In genomic region chr17:87025269-87025949, GRCm38 (mm10) we compare ENCODE assay signal across 8 mouse cellular contexts. TPM values are rescaled to one million over a fixed set of nuclear protein-coding genes. Genes with fewer than 3 reads are reported as not detected.
DNase-seq lines count a peak whose midpoint lies in the region; ATAC-seq and TF ChIP-seq lines count a peak whose summit lies in the region.

Pigf (minus strand) TSS chr17:87025406.
Cript (plus strand) TSS chr17:87025550.

- H3K36me3 ChIP-seq in embryonic facial prominence, embryonic 13.5 days: peaks cover 19% of the 10 kb centered on the region
- no peaks in the 10 kb centered on the region; the same call in 1 of the 2 replicates for H3K36me3 ChIP-seq in kidney, adult 2 months (ENCODE audit: control insufficient read depth, insufficient read depth, low read length)
- peaks cover 27% of the 10 kb centered on the region; the same call in 1 of the 2 replicates for H3K36me3 ChIP-seq in limb, embryonic 12.5 days
- no peaks in the 10 kb centered on the region; the same call in 1 of the 2 replicates for H3K36me3 ChIP-seq in midbrain, embryonic 15.5 days (replicated peaks)
- H3K36me3 ChIP-seq in spleen, adult 2 months (ENCODE audit: control insufficient read depth, insufficient read depth, low read length): peaks cover 5% of the 10 kb centered on the region; the same call in 1 of the 2 replicates

- peak; percentile 95 for DNase-seq in 3134 (ENCODE audit: extremely low read depth, insufficient read length, low spot score)
- DNase-seq in adrenal gland, postnatal 36 days: peak; percentile 98 to 99
- peak; percentile 98 to 99 for DNase-seq in heart, adult 18-20 months
- DNase-seq in kidney, adult 2 months: peak; percentile 99
- DNase-seq in spleen, adult 2 months (ENCODE audit: low read depth in 1 of 2, low spot score in 2 of 2): peak; percentile 97

- H3K27ac ChIP-seq in embryonic facial prominence, embryonic 13.5 days: 0 out of 2 replicates have a peak within 1 kb of the TSS, but pooled peaks have one; percentile 9
- H3K27ac ChIP-seq in kidney, adult 2 months (ENCODE audit: insufficient read depth, low read depth, low read length): peak within 1 kb of the TSS; percentile 44; the same call in 1 of the 2 replicates
- H3K27ac ChIP-seq in limb, embryonic 12.5 days: no peak within 1 kb of the TSS
- peak within 1 kb of the TSS; percentile 62 for H3K27ac ChIP-seq in midbrain, embryonic 15.5 days
- H3K27ac ChIP-seq in spleen, adult 2 months (ENCODE audit: insufficient read depth, low read length): peak within 1 kb of the TSS; percentile 78

- peak; percentile 72 for TF ChIP-seq POLR2A in kidney, adult 2 months (IDR thresholded peaks at IDR 0.05; ENCODE audit: low read depth, low read length)
- peak; percentile 59 for TF ChIP-seq POLR2A in spleen, adult 2 months (IDR thresholded peaks at IDR 0.05; ENCODE audit: low read depth, low read length)

- TF ChIP-seq CTCF in kidney, adult 2 months (conservative IDR thresholded peaks at IDR 0.05; ENCODE audit: insufficient read depth, insufficient read length, low read depth, low read length): no peak
- TF ChIP-seq CTCF in spleen, adult 2 months (IDR thresholded peaks at IDR 0.05; ENCODE audit: extremely low read depth, insufficient read depth, insufficient read length, insufficient replicate concordance): no peak

- ATAC-seq in embryonic facial prominence, embryonic 13.5 days (ENCODE audit: insufficient number of reproducible peaks, insufficient read depth, low FRiP score, low TSS enrichment, low read depth): peak; percentile 99
- ATAC-seq in limb, embryonic 12.5 days (ENCODE audit: insufficient number of reproducible peaks, insufficient read depth, low FRiP score, low TSS enrichment, low read depth): peak; percentile 98
- ATAC-seq in midbrain, embryonic 15.5 days (replicated peaks): peak; percentile 99

- H3K27me3 ChIP-seq in embryonic facial prominence, embryonic 13.5 days: no peaks in the 10 kb centered on the region
- H3K27me3 ChIP-seq in kidney, adult 2 months (replicated peaks; ENCODE audit: control insufficient read depth, insufficient read depth, low read length): no peaks in the 10 kb centered on the region
- H3K27me3 ChIP-seq in limb, embryonic 12.5 days: no peaks in the 10 kb centered on the region
- H3K27me3 ChIP-seq in midbrain, embryonic 15.5 days (replicated peaks): no peaks in the 10 kb centered on the region
- no peaks in the 10 kb centered on the region for H3K27me3 ChIP-seq in spleen, adult 2 months (ENCODE audit: control insufficient read depth, insufficient read depth, low read length)

- H3K4me2 ChIP-seq in embryonic facial prominence, embryonic 13.5 days: peak within 1 kb of the TSS; percentile 93
- peak within 1 kb of the TSS; percentile 78 for H3K4me2 ChIP-seq in limb, embryonic 12.5 days
- peak within 1 kb of the TSS; percentile 97 for H3K4me2 ChIP-seq in midbrain, embryonic 15.5 days

- H3K9ac ChIP-seq in embryonic facial prominence, embryonic 13.5 days: peak within 1 kb of the TSS; percentile 83
- peak within 1 kb of the TSS; percentile 69 for H3K9ac ChIP-seq in limb, embryonic 12.5 days (replicated peaks)
- H3K9ac ChIP-seq in midbrain, embryonic 15.5 days: peak within 1 kb of the TSS; percentile 83

- peaks cover 11% of the 10 kb centered on the region for H3K4me1 ChIP-seq in embryonic facial prominence, embryonic 13.5 days
- H3K4me1 ChIP-seq in kidney, adult 2 months (ENCODE audit: control insufficient read depth, insufficient read depth, low read length): peaks cover 4% of the 10 kb centered on the region; the same call in 1 of the 2 replicates
- H3K4me1 ChIP-seq in limb, embryonic 12.5 days (replicated peaks): peaks cover 17% of the 10 kb centered on the region
- peaks cover 18% of the 10 kb centered on the region for H3K4me1 ChIP-seq in midbrain, embryonic 15.5 days
- H3K4me1 ChIP-seq in spleen, adult 2 months (ENCODE audit: control insufficient read depth, insufficient read depth, insufficient read length): no peaks in the 10 kb centered on the region

- H3K9me3 ChIP-seq in embryonic facial prominence, embryonic 13.5 days: no peaks in the 10 kb centered on the region
- no peaks in the 10 kb centered on the region for H3K9me3 ChIP-seq in limb, embryonic 12.5 days
- H3K9me3 ChIP-seq in midbrain, embryonic 15.5 days: no peaks in the 10 kb centered on the region

- H3K4me3 ChIP-seq in embryonic facial prominence, embryonic 13.5 days: peak within 1 kb of the TSS; percentile 65
- peak within 1 kb of the TSS; percentile 89 for H3K4me3 ChIP-seq in kidney, adult 2 months (ENCODE audit: insufficient read depth, low read depth, low read length)
- H3K4me3 ChIP-seq in limb, embryonic 12.5 days (replicated peaks): peak within 1 kb of the TSS; percentile 74
- H3K4me3 ChIP-seq in midbrain, embryonic 15.5 days: peak within 1 kb of the TSS; percentile 99
- peak within 1 kb of the TSS; percentile 83 for H3K4me3 ChIP-seq in spleen, adult 2 months (ENCODE audit: extremely low read depth, insufficient read depth, insufficient read length)

- WGBS in embryonic facial prominence, embryonic 13.5 days: under 1% methylated on average over 43 of the region's 43 CpGs
- WGBS in kidney, adult 2 months: under 1% methylated on average over 43 of the region's 43 CpGs
- WGBS in limb, embryonic 12.5 days: under 1% methylated on average over 42 of the region's 43 CpGs
- WGBS in midbrain, embryonic 15.5 days: under 1% methylated on average over 43 of the region's 43 CpGs
- WGBS in spleen, adult 2 months: under 1% methylated on average over 43 of the region's 43 CpGs

RNA-seq across cellular contexts. Expression of gene Pigf, which starts in this region (rescaled TPM):
- total RNA-seq in adrenal gland, postnatal 36 days (2021): 10 to 100 TPM; 14.5 to 15.9 TPM
- polyA plus RNA-seq in embryonic facial prominence, embryonic 13.5 days (2015; fragmentation: Nextera tagmentation; extraction: Ambion mirVana): 34.9 and 36.9 TPM in 2 replicates
- total RNA-seq in heart, adult 18-20 months (2021): 1 to 10 TPM; 3.8 to 4.8 TPM
- polyA plus RNA-seq in kidney, adult 2 months (2012; rRNA removed): 8.6 and 11.7 TPM in 2 replicates
- polyA plus RNA-seq in limb, embryonic 12.5 days (2016; fragmentation: Nextera tagmentation; extraction: Ambion mirVana): 32.7 and 39.6 TPM in 2 replicates
- polyA plus RNA-seq in midbrain, embryonic 15.5 days (2015; fragmentation: Nextera tagmentation; extraction: Ambion mirVana): 28.1 and 29.0 TPM in 2 replicates
- polyA plus RNA-seq in spleen, adult 2 months (2012; rRNA removed): 2.1 and 2.2 TPM in 2 replicates

RNA-seq across cellular contexts. Expression of gene Cript, which starts in this region (rescaled TPM):
- total RNA-seq in adrenal gland, postnatal 36 days (2021): 10 to 100 TPM; 64.3 to 69.0 TPM
- polyA plus RNA-seq in embryonic facial prominence, embryonic 13.5 days (2015; fragmentation: Nextera tagmentation; extraction: Ambion mirVana): 137 and 150 TPM in 2 replicates
- 10 to 100 TPM; 43.4 to 46.2 TPM for total RNA-seq in heart, adult 18-20 months (2021)
- 15.8 and 30.6 TPM in 2 replicates for polyA plus RNA-seq in kidney, adult 2 months (2012; rRNA removed)
- 143 and 146 TPM in 2 replicates for polyA plus RNA-seq in limb, embryonic 12.5 days (2016; fragmentation: Nextera tagmentation; extraction: Ambion mirVana)
- polyA plus RNA-seq in midbrain, embryonic 15.5 days (2015; fragmentation: Nextera tagmentation; extraction: Ambion mirVana): 194 and 211 TPM in 2 replicates
- 3.9 and 5.0 TPM in 2 replicates for polyA plus RNA-seq in spleen, adult 2 months (2012; rRNA removed)
